Mouse (Mus musculus) layer of hippocampus, postnatal 36 days (tissue): ENCODE data around the gene Doc2b. TPM values are rescaled to one million over a fixed set of nuclear protein-coding genes. Genes with fewer than 3 reads are reported as not detected.

ENCODE experiments used
- DNase-seq, 2 experiments: peaks; one replicate each; pipeline ENCODE4 v3.0.0; 2022
- total RNA-seq, 2 experiments: library from RNA; stranded (reverse); gene quantifications; 2 replicates each; pipeline ENCODE4 v1.2.3; 2021

The Doc2b gene
- total RNA-seq, result 100 to 1,000 TPM; 100 to 102 TPM

GRCm38 (mm10) chr11:75796029-75796445 is at the start of gene Doc2b:
Doc2b (minus strand) TSS chr11:75796049.
- DNase-seq, result peak; percentile 73 to 75

- DNase-seq, result no peak
Observed at GRCm38 (mm10) chr11:75842904-75843619, 47.2 kb upstream of the Doc2b start.

- no peak for DNase-seq
Observed at GRCm38 (mm10) chr11:75841503-75841902, 45.7 kb upstream of the Doc2b start.

GRCm38 (mm10) chr11:75839536-75840430 is 43.9 kb upstream of the Doc2b start:
- no peak for DNase-seq

GRCm38 (mm10) chr11:75838861-75839426 is 43.1 kb upstream of the Doc2b start:
- no peak for DNase-seq

- no peak for DNase-seq
Observed at GRCm38 (mm10) chr11:75836240-75836610, 40.4 kb upstream of the Doc2b start.

- peak; percentile 39 to 55 for DNase-seq
Observed at GRCm38 (mm10) chr11:75835587-75836239, 39.9 kb upstream of the Doc2b start.

- DNase-seq, result no peak
Observed at GRCm38 (mm10) chr11:75833081-75833480, 37.2 kb upstream of the Doc2b start.

- no peak for DNase-seq
Observed at GRCm38 (mm10) chr11:75830386-75830785, 34.5 kb upstream of the Doc2b start.

GRCm38 (mm10) chr11:75827414-75827813 is 31.6 kb upstream of the Doc2b start:
- no peak for DNase-seq

GRCm38 (mm10) chr11:75823506-75823905 is 27.7 kb upstream of the Doc2b start:
- no peak for DNase-seq

- DNase-seq, result no peak
Observed at GRCm38 (mm10) chr11:75813085-75813484, 17.2 kb upstream of the Doc2b start.

GRCm38 (mm10) chr11:75811900-75812299 is 16.1 kb upstream of the Doc2b start:
- DNase-seq, result peak in 1 of 2 experiments; percentile 20

GRCm38 (mm10) chr11:75810526-75810925 is 14.7 kb upstream of the Doc2b start:
- DNase-seq, result no peak

GRCm38 (mm10) chr11:75807486-75807885 is 11.6 kb upstream of the Doc2b start:
- DNase-seq, result no peak

- DNase-seq, result no peak
Observed at GRCm38 (mm10) chr11:75801771-75802550, 6.1 kb upstream of the Doc2b start.

- no peak for DNase-seq
Observed at GRCm38 (mm10) chr11:75801369-75801768, 5.5 kb upstream of the Doc2b start.

GRCm38 (mm10) chr11:75796536-75797246 is 842 bp upstream of the Doc2b start:
- no peak for DNase-seq

- peak in 1 of 2 experiments; percentile 42 for DNase-seq
Observed at GRCm38 (mm10) chr11:75795321-75795636, 570 bp downstream of the Doc2b start.

- DNase-seq, result no peak
Observed at GRCm38 (mm10) chr11:75794602-75795320, 1.1 kb downstream of the Doc2b start.

GRCm38 (mm10) chr11:75793351-75793750 is 2.5 kb downstream of the Doc2b start:
- peak in 1 of 2 experiments; percentile 2 for DNase-seq
